Mouse (Mus musculus): ENCODE measurements at regions not wholly inside any gene's neighbourhood (a gene's known extent, or its start where the extent isn't known, plus 50 kb on each side); places are given as distances from the start of the nearest gene placed in this dataset.

GRCm38 (mm10) chr16:54770871-54771270, 526.9 kb downstream of the Zpld1 start:
- Histone ChIP-seq H3K27me3 (ENCODE audit: control insufficient read depth in 1 of 2, insufficient read depth in 2 of 2, low read length in 2 of 2) (no peaks in the 10 kb centered on the region), H3K9ac (ENCODE audit: control insufficient read depth, low read depth, low read length, poor library complexity, severe bottlenecking) (no peak overlapping the region), H3K79me2 (ENCODE audit: control insufficient read depth, insufficient read depth, low read length, poor library complexity) (no peaks in the 10 kb centered on the region), H3K27ac (ENCODE audit: control insufficient read depth, low read depth, low read length) (no peak overlapping the region), H3K9me3 (replicated peaks; ENCODE audit: insufficient read depth, low read length) (no peaks in the 10 kb centered on the region), H3K4me3 (ENCODE audit: control insufficient read depth in 1 of 2, insufficient read depth in 1 of 2, low read depth in 2 of 2, low read length in 2 of 2) (no peak overlapping the region), H3K4me1 (ENCODE audit: control insufficient read depth in 1 of 2, insufficient read depth in 2 of 2, low read length in 2 of 2) (no peaks in the 10 kb centered on the region), H3K36me3 (ENCODE audit: control insufficient read depth in 1 of 2, insufficient read depth in 2 of 2, low read length in 2 of 2) (no peaks in the 10 kb centered on the region; a peak in 1 of 4 replicates)
- TF ChIP-seq SIN3A (IDR thresholded peaks at IDR 0.05; ENCODE audit: low read length) (no peak), MEF2A (IDR thresholded peaks at IDR 0.05; ENCODE audit: extremely low read depth, insufficient replicate concordance, low read depth, low read length, poor library complexity, severe bottlenecking) (no peak), JUND (IDR thresholded peaks at IDR 0.05; ENCODE audit: low read depth, low read length) (no peak), NRF1 (IDR thresholded peaks at IDR 0.05; ENCODE audit: insufficient read depth, low read depth, low read length, poor library complexity, severe bottlenecking) (no peak), CTCF (IDR thresholded peaks at IDR 0.05 in 2 of 3, conservative IDR thresholded peaks at IDR 0.05 in 1 of 3; ENCODE audit: control insufficient read depth in 1 of 3, insufficient read depth in 1 of 3, low read depth in 2 of 3, low read length in 3 of 3, poor library complexity in 1 of 3, severe bottlenecking in 1 of 3) (no peak), USF1 (IDR thresholded peaks at IDR 0.05; ENCODE audit: low read depth, low read length) (no peak), RAD21 (IDR thresholded peaks at IDR 0.05; ENCODE audit: low read depth, low read length) (no peak), KAT2A (conservative IDR thresholded peaks at IDR 0.05; ENCODE audit: low read depth, low read length) (no peak), MYC (IDR thresholded peaks at IDR 0.05; ENCODE audit: low read depth, low read length) (no peak), MYB (IDR thresholded peaks at IDR 0.05; ENCODE audit: low read depth, low read length) (no peak), MAX (IDR thresholded peaks at IDR 0.05; ENCODE audit: low read length) (no peak), TCF12 (IDR thresholded peaks at IDR 0.05; ENCODE audit: low read depth, low read length) (no peak), CHD2 (IDR thresholded peaks at IDR 0.05; ENCODE audit: low read length) (no peak), HCFC1 (IDR thresholded peaks at IDR 0.05; ENCODE audit: low read depth, low read length) (no peak), GATA1 (IDR thresholded peaks at IDR 0.05; ENCODE audit: low read depth, low read length) (no peak), MAZ (IDR thresholded peaks at IDR 0.05; ENCODE audit: low read depth, low read length) (no peak), POLR2AphosphoS2 (IDR thresholded peaks at IDR 0.05; ENCODE audit: low read length) (no peak), ZNF384 (IDR thresholded peaks at IDR 0.05; ENCODE audit: low read depth, low read length) (no peak), USF2 (IDR thresholded peaks at IDR 0.05; ENCODE audit: borderline replicate concordance in 1 of 2, insufficient read depth in 1 of 2, low read depth in 1 of 2, low read length in 2 of 2) (no peak)
- no peak for DNase-seq (ENCODE audit: low read depth, low spot score)

DNA sequence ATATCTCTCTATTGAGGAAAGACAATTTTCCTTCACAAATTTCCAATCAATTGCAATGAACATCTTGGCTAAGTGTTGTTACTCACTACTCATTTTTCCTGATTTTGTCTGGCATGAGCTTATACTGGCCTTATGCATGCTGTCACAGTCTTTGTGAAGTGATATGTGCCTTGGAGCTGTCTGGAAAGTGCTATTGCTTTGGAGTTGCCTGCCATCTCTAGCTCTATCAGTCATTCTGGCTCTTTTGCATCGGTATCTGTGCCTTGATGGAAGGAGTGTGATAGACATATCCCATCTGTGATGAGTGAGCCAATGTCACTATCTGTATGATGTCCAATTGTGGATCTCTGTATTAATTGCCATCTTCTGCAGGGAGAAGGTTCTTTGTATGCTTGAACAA, 553.6 kb downstream of the Zpld1 start:
- TF ChIP-seq RAD21 (IDR thresholded peaks at IDR 0.05; ENCODE audit: low read depth, low read length): no peak
- no peak for TF ChIP-seq ZKSCAN1 (IDR thresholded peaks at IDR 0.05; ENCODE audit: low read depth, low read length)
- no peak for TF ChIP-seq GABPA (IDR thresholded peaks at IDR 0.05; ENCODE audit: low read depth, low read length)
- no peak for TF ChIP-seq MAZ (IDR thresholded peaks at IDR 0.05; ENCODE audit: low read depth, low read length)
- no peak for TF ChIP-seq USF2 (IDR thresholded peaks at IDR 0.05; ENCODE audit: borderline replicate concordance in 1 of 2, insufficient read depth in 1 of 2, low read depth in 1 of 2, low read length in 2 of 2)
- TF ChIP-seq POLR2AphosphoS2 (IDR thresholded peaks at IDR 0.05; ENCODE audit: low read length): no peak
- TF ChIP-seq POLR2AphosphoS5 (IDR thresholded peaks at IDR 0.05; ENCODE audit: borderline replicate concordance, low read depth, low read length): no peak
- no peak for TF ChIP-seq POLR2A (IDR thresholded peaks at IDR 0.05; ENCODE audit: control insufficient read depth in 1 of 2, insufficient read depth in 1 of 2, low read depth in 1 of 2, low read length in 2 of 2, poor library complexity in 1 of 2)
- Histone ChIP-seq H3K27me3 (ENCODE audit: control insufficient read depth in 1 of 2, insufficient read depth in 2 of 2, low read length in 2 of 2) (no peaks in the 10 kb centered on the region), H3K27ac (ENCODE audit: control insufficient read depth, low read depth, low read length) (no peak overlapping the region), H3K4me3 (ENCODE audit: control insufficient read depth in 1 of 2, insufficient read depth in 1 of 2, low read depth in 2 of 2, low read length in 2 of 2) (no peak overlapping the region), H3K4me1 (ENCODE audit: control insufficient read depth in 1 of 2, insufficient read depth in 2 of 2, low read length in 2 of 2) (no peaks in the 10 kb centered on the region), H3K36me3 (ENCODE audit: control insufficient read depth in 1 of 2, insufficient read depth in 2 of 2, low read length in 2 of 2) (no peaks in the 10 kb centered on the region), H3K9me3 (replicated peaks; ENCODE audit: insufficient read depth, low read length) (no peaks in the 10 kb centered on the region), H3K79me2 (ENCODE audit: control insufficient read depth, insufficient read depth, low read length, poor library complexity) (no peaks in the 10 kb centered on the region), H3K9ac (ENCODE audit: control insufficient read depth, low read depth, low read length, poor library complexity, severe bottlenecking) (no peak overlapping the region)
- DNase-seq (ENCODE audit: low read depth, low spot score): no peak
